ENCODE assay signal across 26 mouse cellular contexts in genomic region chr11:4442280-4442679, GRCm38 (mm10). TPM values are rescaled to one million over a fixed set of nuclear protein-coding genes. Genes with fewer than 3 reads are reported as not detected.
DNase-seq lines count a peak whose midpoint lies in the region; ATAC-seq and TF ChIP-seq lines count a peak whose summit lies in the region.
"Had no signal": no experiment of that assay in that cellular context is flagged by ENCODE, and none has a peak within 500 bp of the region (broad histone marks: within the 10 kb centered on the region; RNA-seq: fewer than 3 reads in every experiment).

No protein-coding gene starts in this region.

- no peaks in the 10 kb centered on the region for H3K4me1 ChIP-seq in kidney, embryonic 14.5 days (ENCODE audit: control insufficient read depth, insufficient read depth, low read length)
- no peaks in the 10 kb centered on the region for H3K4me1 ChIP-seq in midbrain, postnatal 0 days (ENCODE audit: insufficient read depth, low read length)

- no peak overlapping the region for H3K4me2 ChIP-seq in kidney, embryonic 14.5 days (replicated peaks; ENCODE audit: low read depth, low read length)
- no peak overlapping the region for H3K4me2 ChIP-seq in midbrain, postnatal 0 days (ENCODE audit: low read depth, low read length, poor library complexity, severe bottlenecking)
- H3K4me2 ChIP-seq: heart, embryonic 11.5 days; hindbrain, embryonic 14.5 days had no signal

- DNase-seq in 416B (ENCODE audit: low read depth) (peak; percentile 58), MN1 (ENCODE audit: low spot score) (peak; percentile 42)
- DNase-seq in fat pad, adult 2 months (ENCODE audit: extremely low read depth, low read depth, low spot score): peak; percentile 26
- no peak for DNase-seq in adrenal gland, postnatal 10 days
- DNase-seq in midbrain, postnatal 0 days (ENCODE audit: low spot score): no peak
- DNase-seq: adrenal gland, adult 2 months; adrenal gland, postnatal 25 days; cerebellum, adult 11-12 months; cerebellum, adult 8-10 months; cerebellum, postnatal 10 days; cerebellum, postnatal 36 days; forebrain, postnatal 0 days; gastrocnemius, adult 2 months; gastrocnemius, postnatal 14 days had no signal

- ATAC-seq in megakaryocyte, adult 5-6 weeks (ENCODE audit: poor library complexity, severe bottlenecking): peak; percentile 51
- ATAC-seq in inflammation-experienced regulatory T-cells, adult 6 months: no peak
- no peak for ATAC-seq in kidney, embryonic 14.5 days (ENCODE audit: low FRiP score, low TSS enrichment)
- no peak for ATAC-seq in midbrain, postnatal 0 days (ENCODE audit: low FRiP score)
- ATAC-seq: forebrain, embryonic 14.5 days; forebrain, postnatal 0 days; hindbrain, postnatal 0 days; Patski had no signal

- TF ChIP-seq CTCF in midbrain, postnatal 0 days (IDR thresholded peaks at IDR 0.05): no peak

- H3K9ac ChIP-seq in kidney, embryonic 14.5 days (ENCODE audit: low read depth, low read length): no peak overlapping the region
- H3K9ac ChIP-seq in midbrain, postnatal 0 days (replicated peaks; ENCODE audit: low read length, poor library complexity, severe bottlenecking): no peak overlapping the region
- H3K9ac ChIP-seq: forebrain, postnatal 0 days; hindbrain, embryonic 14.5 days had no signal

- H3K4me3 ChIP-seq in kidney, embryonic 14.5 days (ENCODE audit: low read length): no peak overlapping the region
- H3K4me3 ChIP-seq in midbrain, postnatal 0 days (ENCODE audit: low read depth, low read length): no peak overlapping the region
- H3K4me3 ChIP-seq: gastrocnemius, adult 2 months; hindbrain, embryonic 10.5 days had no signal

- no peak overlapping the region for H3K27ac ChIP-seq in kidney, embryonic 14.5 days (ENCODE audit: low read depth, low read length)
- H3K27ac ChIP-seq in midbrain, postnatal 0 days (ENCODE audit: low read depth, low read length): no peak overlapping the region
- H3K27ac ChIP-seq: gastrocnemius, adult 2 months; hindbrain, embryonic 10.5 days; hindbrain, embryonic 14.5 days; hindbrain, postnatal 0 days had no signal

- no peaks in the 10 kb centered on the region for H3K9me3 ChIP-seq in kidney, embryonic 14.5 days (ENCODE audit: control insufficient read depth, low read length)
- no peaks in the 10 kb centered on the region for H3K9me3 ChIP-seq in midbrain, postnatal 0 days (ENCODE audit: low read length)
- H3K9me3 ChIP-seq: hindbrain, embryonic 10.5 days had no signal

- H3K36me3 ChIP-seq in kidney, embryonic 14.5 days (ENCODE audit: control insufficient read depth, insufficient read depth, low read length): no peaks in the 10 kb centered on the region
- H3K36me3 ChIP-seq in midbrain, postnatal 0 days (ENCODE audit: insufficient read depth, low read length): no peaks in the 10 kb centered on the region
- H3K36me3 ChIP-seq: hindbrain, embryonic 10.5 days had no signal

- WGBS in kidney, embryonic 14.5 days: 24% methylated on average over 1 of the region's 1 CpGs
- WGBS in midbrain, postnatal 0 days: 21% methylated on average over 1 of the region's 1 CpGs

- H3K27me3 ChIP-seq in kidney, embryonic 14.5 days (ENCODE audit: control insufficient read depth, insufficient read depth, low read length): no peaks in the 10 kb centered on the region
- H3K27me3 ChIP-seq in midbrain, postnatal 0 days (ENCODE audit: insufficient read depth, low read length): no peaks in the 10 kb centered on the region
- H3K27me3 ChIP-seq: Patski had no signal

RNA-seq across cellular contexts. Expression of gene Hormad2, which starts 1.4 kb away (rescaled TPM):
- total RNA-seq in megakaryocyte, adult 5-6 weeks (2015): not detected in 2 replicates
- not detected in 2 replicates for total RNA-seq in megakaryocyte, adult 5-6 weeks (2017)
- polyA plus RNA-seq in inflammation-experienced regulatory T-cells, adult 6 months (2017; shearing (Covaris generic)): 1 to 10 TPM in 1 of 3 experiments, under 1 TPM in 2; 0.47 to 2.1 (median 0.60) TPM
- 0.16 and 0.21 TPM in 2 replicates for polyA plus RNA-seq in kidney, embryonic 14.5 days (2014; fragmentation: Nextera tagmentation; extraction: Ambion mirVana)
- 1 to 10 TPM; 1.3 to 2.2 TPM for total RNA-seq in adrenal gland, postnatal 10 days (2021)
- total RNA-seq in midbrain, postnatal 0 days (2014; rRNA removed): not detected in 2 replicates
- 0.10 TPM in 1 of 2 replicates, not detected in the other for polyA plus RNA-seq in midbrain, postnatal 0 days (2015; fragmentation: Nextera tagmentation; extraction: Ambion mirVana)
- total RNA-seq: forebrain, postnatal 0 days; gastrocnemius, adult 2 months; gastrocnemius, postnatal 14 days; heart, adult 8-10 months; heart, postnatal 25 days; hindbrain, postnatal 0 days had no signal
- polyA plus RNA-seq: adrenal gland, adult 2 months; forebrain, postnatal 0 days; heart, postnatal 0 days; hindbrain, embryonic 10.5 days; hindbrain, postnatal 0 days; Patski had no signal

Comparison
In these comparisons a context has a peak if more than half of its experiments do, and no peak if none do; other contexts are left out.
1. DNase-seq: peak in 416B (single experiment), MN1 (single experiment) and fat pad, adult 2 months (single experiment); none in adrenal gland, postnatal 10 days (single experiment) and midbrain, postnatal 0 days (single experiment).